Mouse (Mus musculus): ENCODE results near the gene Tnrc6c. TPM values are rescaled to one million over a fixed set of nuclear protein-coding genes. Genes with fewer than 3 reads are reported as not detected.

Gene Tnrc6c
- polyA plus RNA-seq, 1 experiment from 2014 or later: 14.1 TPM

DNA sequence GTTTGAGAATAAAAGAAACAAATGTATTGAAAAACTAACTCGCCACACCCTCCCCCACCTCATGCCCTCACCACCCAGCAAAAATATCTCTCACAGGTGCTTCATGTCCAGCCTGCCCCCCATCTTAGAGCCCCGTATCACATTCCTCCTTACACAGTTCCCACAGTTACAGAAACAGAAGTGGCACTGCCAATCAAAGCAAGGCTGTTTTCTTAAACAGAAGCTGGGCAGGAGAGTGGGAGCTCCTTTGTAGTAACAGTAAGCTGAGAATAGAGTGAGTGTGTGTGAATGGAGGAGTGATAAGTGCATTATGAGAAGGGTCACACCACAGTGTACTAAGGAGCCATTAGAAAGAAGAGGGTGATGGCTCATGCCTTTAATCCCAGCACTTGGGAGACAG lies 34.5 kb downstream of the Tnrc6c start:
- WGBS: 95% methylated on average over 2 of the region's 2 CpGs
- Histone ChIP-seq H3K36me3 (no peaks in the 10 kb centered on the region), H3K27me3 (ENCODE audit: low read depth, poor library complexity, severe bottlenecking) (no peaks in the 10 kb centered on the region), H3K9me3 (replicated peaks) (no peaks in the 10 kb centered on the region), H3K27ac (no peak overlapping the region), H3K4me3 (no peak overlapping the region), H3K4me1 (peaks cover 19% of the 10 kb centered on the region; the same call in 1 of the 2 replicates)
- DNase-seq (ENCODE audit: low spot score): no peak

DNA sequence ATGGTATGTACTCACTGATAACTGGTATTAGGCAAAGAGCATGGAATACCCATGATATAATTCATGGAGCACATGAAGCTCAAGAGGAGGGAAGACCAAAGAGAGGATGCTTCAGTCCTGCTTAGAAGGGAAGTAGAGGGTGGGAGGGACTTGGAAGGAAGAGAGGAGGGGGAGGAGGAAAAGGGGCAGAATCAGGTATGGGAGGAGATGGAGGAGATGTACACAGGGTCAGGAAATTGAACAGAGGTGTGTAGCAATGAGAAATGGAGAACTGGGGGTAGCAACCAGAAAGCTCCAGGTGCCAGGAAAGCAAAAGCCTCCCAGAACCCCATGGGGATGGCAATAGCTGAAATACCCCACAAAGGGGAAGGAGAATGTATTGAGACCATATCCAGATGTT lies 37.2 kb downstream of the Tnrc6c start:
- Histone ChIP-seq H3K4me3 (no peak overlapping the region), H3K27me3 (ENCODE audit: low read depth, poor library complexity, severe bottlenecking) (no peaks in the 10 kb centered on the region), H3K36me3 (no peaks in the 10 kb centered on the region), H3K9me3 (replicated peaks) (no peaks in the 10 kb centered on the region), H3K4me1 (peaks cover 10% of the 10 kb centered on the region; the same call in 1 of the 2 replicates), H3K27ac (no peak overlapping the region)
- DNase-seq (ENCODE audit: low spot score): no peak

DNA sequence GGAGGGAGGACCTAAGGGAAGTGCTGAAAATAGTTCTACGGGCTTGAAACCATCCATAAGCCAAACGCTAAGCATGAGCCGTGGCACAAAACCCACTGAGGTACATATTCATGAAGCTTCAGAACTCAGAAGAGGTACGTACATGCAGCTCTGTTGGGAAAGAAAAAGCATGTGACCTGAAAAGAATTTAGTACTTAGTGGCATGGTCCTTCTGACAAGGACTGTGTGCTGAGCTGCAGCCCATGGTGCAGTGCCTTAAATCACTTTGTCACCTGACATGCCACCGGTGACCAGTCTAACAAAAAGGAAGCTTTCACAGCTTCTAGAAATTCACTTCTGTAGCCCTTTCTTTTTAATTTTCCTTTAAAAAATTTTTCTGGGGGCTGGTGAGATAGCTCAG lies 40.0 kb downstream of the Tnrc6c start:
- no peaks in the 10 kb centered on the region for H3K9me3 ChIP-seq (replicated peaks)
- H3K4me1 ChIP-seq: peaks cover 13% of the 10 kb centered on the region; the same call in 1 of the 2 replicates
- DNase-seq (ENCODE audit: low spot score): no peak
- H3K36me3 ChIP-seq: no peaks in the 10 kb centered on the region
- H3K27ac ChIP-seq: no peak overlapping the region
- H3K4me3 ChIP-seq: no peak overlapping the region
- WGBS: 92% methylated on average over 5 of the region's 5 CpGs
- no peaks in the 10 kb centered on the region for H3K27me3 ChIP-seq (ENCODE audit: low read depth, poor library complexity, severe bottlenecking)

DNA sequence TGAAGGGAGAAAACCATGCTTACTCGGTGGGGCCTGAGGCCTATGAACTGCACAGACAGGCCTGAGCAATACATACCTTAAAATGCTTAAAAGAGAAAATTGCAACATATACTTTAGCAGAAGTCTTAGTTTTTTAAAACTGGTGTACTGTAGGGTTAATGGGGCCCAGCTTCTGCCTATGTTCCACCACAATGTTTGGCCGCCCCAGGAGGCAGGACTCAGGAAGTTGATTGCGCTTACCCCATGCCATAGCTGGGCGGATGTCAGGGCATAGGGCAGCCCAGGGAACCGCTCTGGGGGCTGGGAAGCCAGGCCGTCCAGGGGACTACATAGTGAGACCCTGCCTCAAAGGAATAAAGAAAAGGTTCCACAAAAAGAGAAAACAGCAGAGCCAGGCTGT lies 42.5 kb downstream of the Tnrc6c start:
- Histone ChIP-seq H3K36me3 (peaks cover 2% of the 10 kb centered on the region; the same call in 1 of the 2 replicates), H3K9me3 (replicated peaks) (no peaks in the 10 kb centered on the region), H3K4me1 (peaks cover 13% of the 10 kb centered on the region; the same call in 1 of the 2 replicates), H3K27ac (peak overlapping the region; percentile 30; the same call in 1 of the 2 replicates), H3K4me3 (no peak overlapping the region), H3K27me3 (ENCODE audit: low read depth, poor library complexity, severe bottlenecking) (no peaks in the 10 kb centered on the region)
- DNase-seq (ENCODE audit: low spot score): no peak
- 82% methylated on average over 6 of the region's 6 CpGs for WGBS

DNA sequence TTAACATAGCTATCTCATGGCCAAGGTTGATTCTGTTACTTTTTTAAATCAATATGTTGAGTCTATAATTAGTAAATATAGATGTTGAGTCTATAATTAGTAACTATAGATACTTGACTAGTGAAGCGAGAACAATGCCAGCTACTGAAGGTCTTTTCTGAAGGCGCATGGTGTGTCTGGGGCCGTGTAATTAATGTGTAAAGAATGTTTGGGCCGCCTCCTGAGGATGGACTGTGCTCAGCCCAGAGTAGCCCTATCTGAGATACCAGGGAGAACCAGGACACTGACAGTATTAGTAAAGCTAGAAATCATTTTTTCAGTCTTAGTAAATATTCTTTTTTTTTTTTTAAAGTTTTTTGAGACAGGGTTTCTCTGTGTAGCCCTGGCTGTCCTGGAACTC lies 46.8 kb downstream of the Tnrc6c start:
- H3K4me3 ChIP-seq: no peak overlapping the region
- DNase-seq (ENCODE audit: low spot score): no peak
- H3K27me3 ChIP-seq (ENCODE audit: low read depth, poor library complexity, severe bottlenecking): no peaks in the 10 kb centered on the region
- H3K36me3 ChIP-seq: peaks cover 25% of the 10 kb centered on the region
- H3K9me3 ChIP-seq (replicated peaks): no peaks in the 10 kb centered on the region
- H3K27ac ChIP-seq: no peak overlapping the region
- H3K4me1 ChIP-seq: peaks cover 13% of the 10 kb centered on the region; the same call in 1 of the 2 replicates
- WGBS: 93% methylated on average over 4 of the region's 4 CpGs

DNA sequence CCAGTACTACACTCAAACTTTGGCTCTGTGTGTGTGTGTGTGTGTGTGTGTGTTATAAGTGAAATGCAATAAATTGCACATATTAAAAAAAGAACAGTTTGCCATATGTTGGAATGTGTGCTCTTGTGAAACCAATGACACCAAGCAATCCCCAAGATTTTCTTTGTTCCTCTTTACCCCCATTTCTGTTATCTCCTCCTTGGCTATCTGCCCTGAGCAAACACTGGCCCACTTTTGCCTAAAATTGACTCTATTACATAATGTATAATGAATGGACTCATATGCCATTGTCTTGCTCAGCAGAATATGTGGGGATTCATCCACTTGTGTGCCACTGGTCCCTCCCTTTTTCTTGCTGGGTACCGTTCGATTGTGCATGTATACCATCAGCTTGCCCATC lies 52.2 kb downstream of the Tnrc6c start:
- 99% methylated on average over 2 of the region's 2 CpGs for WGBS
- Histone ChIP-seq H3K27me3 (ENCODE audit: low read depth, poor library complexity, severe bottlenecking) (no peaks in the 10 kb centered on the region), H3K27ac (no peak overlapping the region), H3K36me3 (peaks cover 37% of the 10 kb centered on the region), H3K9me3 (replicated peaks) (no peaks in the 10 kb centered on the region), H3K4me1 (no peaks in the 10 kb centered on the region), H3K4me3 (no peak overlapping the region)
- DNase-seq (ENCODE audit: low spot score): no peak

DNA sequence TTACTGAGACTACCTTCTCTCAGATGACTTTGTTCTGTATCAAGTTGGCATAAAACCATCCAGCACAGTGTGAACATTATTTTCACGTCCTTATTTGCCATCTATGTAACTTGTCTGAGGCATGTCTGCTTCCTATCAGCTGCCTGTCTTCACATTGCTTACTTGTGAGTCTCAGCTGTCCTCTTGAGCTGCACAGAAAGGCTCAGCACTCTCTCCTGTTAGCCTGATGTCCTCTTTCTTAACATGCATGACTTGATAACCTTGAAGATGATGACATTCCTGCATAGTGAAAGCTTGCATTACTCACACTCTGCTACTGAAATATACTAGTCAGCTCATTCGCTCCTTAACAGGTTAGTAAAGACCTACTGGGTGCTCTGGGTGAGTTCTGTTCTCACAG lies 53.1 kb downstream of the Tnrc6c start:
- no peaks in the 10 kb centered on the region for H3K27me3 ChIP-seq (ENCODE audit: low read depth, poor library complexity, severe bottlenecking)
- H3K4me1 ChIP-seq: no peaks in the 10 kb centered on the region
- H3K9me3 ChIP-seq (replicated peaks): no peaks in the 10 kb centered on the region
- no peak for DNase-seq (ENCODE audit: low spot score)
- 87% methylated on average over 2 of the region's 2 CpGs for WGBS
- H3K4me3 ChIP-seq: no peak overlapping the region
- peaks cover 36% of the 10 kb centered on the region for H3K36me3 ChIP-seq
- no peak overlapping the region for H3K27ac ChIP-seq

DNA sequence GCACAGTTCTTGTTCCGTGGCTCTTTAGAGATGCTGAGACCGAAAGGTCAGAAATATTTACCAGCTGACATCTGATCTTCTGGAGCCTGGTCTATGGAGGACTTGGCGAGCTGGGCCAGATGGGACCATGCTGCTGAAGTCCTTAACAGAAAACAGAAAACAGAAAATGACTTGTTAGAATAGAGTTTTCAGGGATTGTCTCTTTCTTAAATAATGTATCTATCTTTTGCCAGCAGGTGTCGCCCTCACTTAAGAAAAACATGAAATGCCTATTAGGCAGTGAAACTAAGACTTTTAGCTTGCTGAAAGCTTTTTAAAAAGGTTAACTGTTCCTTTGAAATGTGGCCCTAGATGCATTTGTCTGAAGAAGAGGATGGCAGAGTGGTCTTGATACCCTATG lies 55.2 kb downstream of the Tnrc6c start:
- DNase-seq (ENCODE audit: low spot score): peak; percentile 40
- no peaks in the 10 kb centered on the region for H3K27me3 ChIP-seq (ENCODE audit: low read depth, poor library complexity, severe bottlenecking)
- H3K36me3 ChIP-seq: peaks cover 40% of the 10 kb centered on the region
- no peak overlapping the region for H3K27ac ChIP-seq
- no peak overlapping the region for H3K4me3 ChIP-seq
- 63% methylated on average over 4 of the region's 4 CpGs for WGBS
- peaks cover 7% of the 10 kb centered on the region; the same call in 1 of the 2 replicates for H3K4me1 ChIP-seq
- H3K9me3 ChIP-seq (replicated peaks): no peaks in the 10 kb centered on the region

DNA sequence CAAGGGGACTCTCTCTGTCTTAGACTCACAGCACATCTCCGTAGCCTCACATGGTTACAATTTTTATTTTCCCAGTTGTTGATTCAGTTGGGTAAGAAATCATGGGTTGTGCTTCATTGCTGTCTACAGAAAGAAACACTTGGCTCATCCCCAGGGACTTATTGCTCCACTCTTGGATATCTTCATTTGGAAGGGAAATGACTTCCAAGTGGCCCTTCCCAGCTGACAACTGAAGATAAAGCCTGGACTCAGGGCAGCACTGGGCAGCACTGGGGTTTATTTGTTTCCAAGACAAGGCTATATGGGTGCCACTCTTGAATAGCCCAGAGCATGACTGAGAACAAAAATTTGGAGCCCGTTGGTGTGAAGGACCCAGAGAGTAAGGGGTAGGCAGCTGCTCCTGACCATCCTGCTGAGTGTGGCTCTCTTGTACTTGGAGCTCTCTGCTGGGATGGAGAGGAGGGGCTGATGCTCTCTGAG lies 56.8 kb downstream of the Tnrc6c start:
- DNase-seq (ENCODE audit: low spot score): no peak
- H3K27ac ChIP-seq: no peak overlapping the region
- peaks cover 7% of the 10 kb centered on the region; the same call in 1 of the 2 replicates for H3K4me1 ChIP-seq
- no peak overlapping the region for H3K4me3 ChIP-seq
- H3K36me3 ChIP-seq: peaks cover 51% of the 10 kb centered on the region
- WGBS: 95% methylated on average over 2 of the region's 2 CpGs
- H3K27me3 ChIP-seq (ENCODE audit: low read depth, poor library complexity, severe bottlenecking): no peaks in the 10 kb centered on the region
- no peaks in the 10 kb centered on the region for H3K9me3 ChIP-seq (replicated peaks)

DNA sequence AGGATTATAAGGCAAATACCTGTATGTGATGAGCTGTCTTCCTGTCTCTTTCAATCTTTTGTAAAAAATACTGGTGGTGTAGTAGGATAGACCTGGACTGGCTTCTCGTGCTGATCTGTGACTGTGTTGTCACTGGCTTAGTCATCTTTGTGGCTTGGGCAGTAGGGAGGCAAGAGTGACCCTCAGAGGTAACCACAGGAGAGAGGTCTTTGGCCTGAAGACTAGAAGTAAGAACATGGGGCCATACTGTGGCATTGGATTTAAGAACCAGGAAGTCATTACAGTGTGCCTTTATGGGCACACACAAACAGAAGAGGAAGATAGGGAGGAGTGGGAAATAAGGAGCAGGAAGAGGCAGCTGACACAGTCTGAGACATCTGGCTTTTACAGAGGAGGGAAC lies 58.0 kb downstream of the Tnrc6c start:
- WGBS: 85% methylated on average over 1 of the region's 1 CpGs
- Histone ChIP-seq H3K4me3 (no peak overlapping the region), H3K27me3 (ENCODE audit: low read depth, poor library complexity, severe bottlenecking) (no peaks in the 10 kb centered on the region), H3K36me3 (peaks cover 58% of the 10 kb centered on the region), H3K4me1 (peaks cover 7% of the 10 kb centered on the region; the same call in 1 of the 2 replicates), H3K27ac (no peak overlapping the region), H3K9me3 (replicated peaks) (no peaks in the 10 kb centered on the region)
- DNase-seq (ENCODE audit: low spot score): no peak

DNA sequence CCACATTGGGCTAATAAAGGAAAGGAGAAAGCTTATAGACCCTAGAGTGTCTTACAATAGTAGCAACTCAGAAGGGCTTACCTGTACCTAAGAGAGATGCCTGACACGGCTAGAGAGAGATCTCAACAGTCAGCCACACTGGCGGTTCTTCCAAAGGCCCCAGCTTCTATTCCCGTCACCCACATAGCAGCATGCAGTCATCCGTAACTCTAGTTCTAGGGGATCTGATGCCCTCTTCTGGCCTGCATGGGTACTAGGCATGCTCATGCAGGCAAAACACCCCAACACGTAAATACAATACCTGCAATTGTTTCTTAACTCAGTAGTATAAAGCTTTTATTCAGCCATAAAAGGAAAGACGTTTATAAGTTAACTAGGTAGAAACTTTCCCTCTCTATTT lies 59.3 kb downstream of the Tnrc6c start:
- 97% methylated on average over 6 of the region's 6 CpGs for WGBS
- Histone ChIP-seq H3K9me3 (replicated peaks) (no peaks in the 10 kb centered on the region), H3K27ac (no peak overlapping the region), H3K27me3 (ENCODE audit: low read depth, poor library complexity, severe bottlenecking) (no peaks in the 10 kb centered on the region), H3K4me3 (no peak overlapping the region), H3K4me1 (peaks cover 7% of the 10 kb centered on the region; the same call in 1 of the 2 replicates), H3K36me3 (peaks cover 71% of the 10 kb centered on the region)
- no peak for DNase-seq (ENCODE audit: low spot score)

DNA sequence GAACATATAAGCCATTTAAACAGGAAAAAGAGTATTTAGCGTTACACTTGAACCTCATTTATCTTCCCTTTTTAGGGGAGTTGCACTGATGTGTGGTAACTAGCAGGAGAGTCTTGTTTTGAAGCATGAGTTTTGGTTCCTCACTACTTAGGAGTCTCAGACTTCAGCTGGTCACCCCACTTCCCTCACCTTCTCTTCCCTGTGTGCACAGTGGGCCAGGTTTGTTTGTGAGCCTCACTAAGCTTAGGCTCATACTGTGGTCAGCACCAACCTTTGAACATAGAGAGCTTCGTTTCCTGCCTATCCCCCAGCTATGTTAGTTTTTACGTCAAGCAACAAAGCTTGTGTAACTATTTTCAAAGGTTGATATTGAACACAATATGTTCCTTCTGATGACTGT lies 64.7 kb downstream of the Tnrc6c start:
- Histone ChIP-seq H3K4me3 (no peak overlapping the region), H3K4me1 (peaks cover 5% of the 10 kb centered on the region; the same call in 1 of the 2 replicates), H3K27me3 (ENCODE audit: low read depth, poor library complexity, severe bottlenecking) (no peaks in the 10 kb centered on the region), H3K9me3 (replicated peaks) (no peaks in the 10 kb centered on the region), H3K27ac (no peak overlapping the region), H3K36me3 (peaks cover 97% of the 10 kb centered on the region)
- DNase-seq (ENCODE audit: low spot score): no peak
- 96% methylated on average over 3 of the region's 3 CpGs for WGBS

DNA sequence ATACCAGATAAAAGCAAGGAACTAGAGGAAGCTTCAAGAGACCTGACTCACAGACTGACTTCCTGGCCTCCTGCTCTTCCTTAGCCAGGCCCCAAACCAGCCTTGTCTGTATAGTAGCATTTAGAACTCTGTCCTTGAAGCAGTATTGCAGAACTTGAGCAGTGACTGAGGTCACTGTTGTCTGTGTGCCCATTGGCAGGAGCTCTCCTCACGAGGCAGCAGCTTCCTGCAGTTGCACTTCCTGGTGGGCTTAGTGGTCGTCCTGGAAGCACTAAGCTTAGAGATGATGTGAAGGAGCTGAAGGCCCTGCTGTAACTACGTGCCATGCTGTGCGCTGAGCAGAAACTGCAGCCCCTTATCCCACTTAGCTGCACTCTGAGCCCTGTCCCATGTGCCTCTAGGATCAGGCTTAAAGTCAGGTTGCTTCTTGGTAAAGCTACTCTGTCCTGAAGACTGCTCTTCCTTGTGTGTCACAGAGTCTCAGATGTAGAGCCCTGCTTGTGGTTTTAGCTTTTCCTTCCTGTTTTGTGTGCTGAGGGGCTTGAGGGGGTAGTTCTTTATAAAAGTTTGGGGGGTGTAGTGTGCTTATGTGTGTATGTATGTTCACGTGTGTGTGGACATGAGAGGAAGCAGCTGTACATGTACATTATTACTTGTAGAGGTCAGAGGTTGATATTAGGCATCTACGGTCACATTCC lies 70.7 kb downstream of the Tnrc6c start:
- H3K36me3 ChIP-seq: peaks cover 51% of the 10 kb centered on the region
- DNase-seq (ENCODE audit: low spot score): no peak

More for the DNA sequence above, 70.7 kb downstream of the Tnrc6c start:
- Histone ChIP-seq H3K27ac (no peak overlapping the region), H3K4me3 (no peak overlapping the region), H3K4me1 (no peaks in the 10 kb centered on the region), H3K9me3 (replicated peaks) (no peaks in the 10 kb centered on the region), H3K27me3 (ENCODE audit: low read depth, poor library complexity, severe bottlenecking) (no peaks in the 10 kb centered on the region)
- 86% methylated on average over 6 of the region's 6 CpGs for WGBS

Measured in limb, embryonic 10.5 days (tissue).